Mouse (Mus musculus) midbrain, embryonic 13.5 days (tissue): ENCODE results near the gene Psen2. TPM values are rescaled to one million over a fixed set of nuclear protein-coding genes. Genes with fewer than 3 reads are reported as not detected.

Experiments used
- ATAC-seq: fragments of 200-750 bp; cut with Nextera tagmentation; 2 replicates; pipeline ENCODE4 v1.8.0; 2017; ENCODE audit warnings: mild to moderate bottlenecking, moderate TSS enrichment, moderate library complexity
- H3K27ac ChIP-seq: fragments of 300-500 bp; sonication (generic); 2 replicates; pipeline ENCODE4 v1.5.1; 2015; ENCODE audit warnings: inconsistent platforms, mild to moderate bottlenecking, moderate library complexity
- H3K27me3 ChIP-seq: fragments of 300-500 bp; sonication (generic); 2 replicates; pipeline ENCODE4 v1.6.1; 2015; ENCODE audit warnings: mild to moderate bottlenecking, inconsistent platforms
- H3K36me3 ChIP-seq: fragments of 300-500 bp; sonication (generic); 2 replicates; pipeline ENCODE4 v1.6.1; 2015; ENCODE audit warnings: mild to moderate bottlenecking, inconsistent platforms
- H3K4me1 ChIP-seq: fragments of 300-500 bp; sonication (generic); replicated peaks from 2 replicates; pipeline ENCODE4 v1.6.1; 2015; ENCODE audit warnings: inconsistent platforms
- H3K4me2 ChIP-seq: fragments of 300-500 bp; sonication (generic); replicated peaks from 2 replicates; pipeline ENCODE4 v1.6.1; 2015; ENCODE audit warnings: moderate library complexity, mild to moderate bottlenecking, inconsistent platforms
- H3K4me3 ChIP-seq: fragments of 300-500 bp; sonication (generic); replicated peaks from 2 replicates; pipeline ENCODE4 v1.5.1; 2015; ENCODE audit warnings: mild to moderate bottlenecking, inconsistent platforms
- H3K9ac ChIP-seq: fragments of 300-500 bp; sonication (generic); replicated peaks from 2 replicates; pipeline ENCODE4 v1.6.1; 2015; ENCODE audit warnings: mild to moderate bottlenecking, inconsistent platforms
- H3K9me3 ChIP-seq: fragments of 300-500 bp; sonication (generic); 2 replicates; pipeline ENCODE4 v1.6.1; 2016; ENCODE audit warnings: mild to moderate bottlenecking, inconsistent platforms
- WGBS: fragments of 180-500 bp; shearing (Covaris S2); methylation state at CpG from one replicate; pipeline ENCODE4 v1.1.7; 2015; 5-methylcytosine and 5-hydroxymethylcytosine counted together
- polyA plus RNA-seq: library from polyadenylated mRNA; unstranded; fragments of >200 nt; fragmentation: Nextera tagmentation; extraction: Ambion mirVana; gene quantifications from 2 replicates; pipeline ENCODE4 v1.2.1, GENCODE M21; 2015

Gene Psen2
- polyA plus RNA-seq, 1 experiment from 2014 or later = 10.7 TPM

- Histone ChIP-seq H3K4me2 (no peak overlapping the region), H3K27me3 (no peaks in the 10 kb centered on the region; the same call in 1 of the 2 replicates), H3K9me3 (0 out of 2 replicates have a peak, but pooled peaks cover under 1% of the 10 kb centered on the region), H3K36me3 (no peaks in the 10 kb centered on the region), H3K4me1 (no peaks in the 10 kb centered on the region), H3K4me3 (no peak overlapping the region), H3K27ac (no peak overlapping the region), H3K9ac (no peak overlapping the region)
- no peak for ATAC-seq
- WGBS = 76% methylated on average over 4 of the region's 4 CpGs
These were observed 53.2 kb downstream of the Psen2 start for GRCm38 (mm10) chr1:180210031-180210432.

GRCm38 (mm10) chr1:180208370-180208769 lies 54.9 kb downstream of the Psen2 start:
- Histone ChIP-seq H3K36me3 (no peaks in the 10 kb centered on the region), H3K27ac (no peak overlapping the region), H3K9me3 (0 out of 2 replicates have a peak, but pooled peaks cover 9% of the 10 kb centered on the region), H3K4me1 (no peaks in the 10 kb centered on the region), H3K9ac (no peak overlapping the region), H3K4me3 (no peak overlapping the region), H3K27me3 (no peaks in the 10 kb centered on the region), H3K4me2 (no peak overlapping the region)
- no peak for ATAC-seq
- WGBS = 85% methylated on average over 3 of the region's 3 CpGs

- 67% methylated on average over 5 of the region's 5 CpGs for WGBS
- no peaks in the 10 kb centered on the region for H3K36me3 ChIP-seq
- H3K4me3 ChIP-seq = no peak overlapping the region
- H3K27ac ChIP-seq = no peak overlapping the region
- H3K9me3 ChIP-seq = 0 out of 2 replicates have a peak, but pooled peaks cover 9% of the 10 kb centered on the region
- no peak overlapping the region for H3K4me2 ChIP-seq
- H3K4me1 ChIP-seq = peaks cover 5% of the 10 kb centered on the region
- no peaks in the 10 kb centered on the region; the same call in 1 of the 2 replicates for H3K27me3 ChIP-seq
- no peak overlapping the region for H3K9ac ChIP-seq
- no peak for ATAC-seq
These were observed 62.5 kb downstream of the Psen2 start for GRCm38 (mm10) chr1:180200722-180201121.

GRCm38 (mm10) chr1:180199715-180200050 lies 63.6 kb downstream of the Psen2 start:
- 76% methylated on average over 4 of the region's 4 CpGs for WGBS

GRCm38 (mm10) chr1:180198959-180199714 lies 64.1 kb downstream of the Psen2 start, which contains the start of gene Coq8a:
TSS of gene Coq8a (minus strand) at chr1:180199602.
- H3K9ac ChIP-seq = no peak within 1 kb of the TSS
- no peak for ATAC-seq
- H3K4me2 ChIP-seq = no peak within 1 kb of the TSS
- peaks cover 12% of the 10 kb centered on the region for H3K4me1 ChIP-seq
- H3K27me3 ChIP-seq = peaks cover 9% of the 10 kb centered on the region; the same call in 1 of the 2 replicates
- WGBS = 76% methylated on average over 4 of the region's 4 CpGs
- no peak within 1 kb of the TSS for H3K27ac ChIP-seq
- 0 out of 2 replicates have a peak, but pooled peaks cover 1% of the 10 kb centered on the region for H3K9me3 ChIP-seq
- no peak within 1 kb of the TSS for H3K4me3 ChIP-seq
- H3K36me3 ChIP-seq = no peaks in the 10 kb centered on the region

More at GRCm38 (mm10) chr1:180199715-180200050, 63.6 kb downstream of the Psen2 start:
- no peaks in the 10 kb centered on the region for H3K36me3 ChIP-seq
- H3K4me1 ChIP-seq = peaks cover 12% of the 10 kb centered on the region
- no peak for ATAC-seq
- H3K4me2 ChIP-seq = no peak overlapping the region
- H3K27me3 ChIP-seq = peaks cover 4% of the 10 kb centered on the region; the same call in 1 of the 2 replicates
- H3K9me3 ChIP-seq = 0 out of 2 replicates have a peak, but pooled peaks cover 7% of the 10 kb centered on the region
- H3K27ac ChIP-seq = no peak overlapping the region
- H3K4me3 ChIP-seq = no peak overlapping the region
- no peak overlapping the region for H3K9ac ChIP-seq

- ATAC-seq = no peak
- Histone ChIP-seq H3K9ac (no peak overlapping the region), H3K36me3 (no peaks in the 10 kb centered on the region), H3K4me3 (no peak overlapping the region), H3K4me1 (peaks cover 12% of the 10 kb centered on the region), H3K9me3 (no peaks in the 10 kb centered on the region), H3K27ac (no peak overlapping the region), H3K4me2 (no peak overlapping the region), H3K27me3 (peaks cover 13% of the 10 kb centered on the region; the same call in 1 of the 2 replicates)
- WGBS = 92% methylated on average over 3 of the region's 3 CpGs
These were observed 65.3 kb downstream of the Psen2 start for GRCm38 (mm10) chr1:180197956-180198355.

- no peak overlapping the region for H3K27ac ChIP-seq
- H3K4me2 ChIP-seq = peak overlapping the region; percentile 93
- no peaks in the 10 kb centered on the region for H3K9me3 ChIP-seq
- H3K36me3 ChIP-seq = no peaks in the 10 kb centered on the region
- H3K9ac ChIP-seq = peak overlapping the region; percentile 55; the same call in 1 of the 2 replicates
- peaks cover 16% of the 10 kb centered on the region for H3K27me3 ChIP-seq
- H3K4me3 ChIP-seq = 0 out of 2 replicates have a peak overlapping the region, but pooled peaks have one; percentile 67
- peaks cover 12% of the 10 kb centered on the region for H3K4me1 ChIP-seq
- ATAC-seq = no peak
- WGBS = 92% methylated on average over 9 of the region's 9 CpGs
These were observed 66.7 kb downstream of the Psen2 start for GRCm38 (mm10) chr1:180196508-180196907.

- peaks cover 16% of the 10 kb centered on the region for H3K27me3 ChIP-seq
- H3K36me3 ChIP-seq = no peaks in the 10 kb centered on the region
- no peaks in the 10 kb centered on the region for H3K9me3 ChIP-seq
- H3K4me1 ChIP-seq = peaks cover 12% of the 10 kb centered on the region
- peak overlapping the region; percentile 67 for H3K4me3 ChIP-seq
- peak overlapping the region; percentile 93 for H3K4me2 ChIP-seq
- peak overlapping the region; percentile 59 for H3K9ac ChIP-seq
- no peak overlapping the region for H3K27ac ChIP-seq
- WGBS = 1% methylated on average over 57 of the region's 57 CpGs
- ATAC-seq = peak; percentile 100
These were observed 67.4 kb downstream of the Psen2 start for GRCm38 (mm10) chr1:180195703-180196381.

- peaks cover 16% of the 10 kb centered on the region for H3K27me3 ChIP-seq
- H3K9ac ChIP-seq = peak overlapping the region; percentile 59
- peaks cover 12% of the 10 kb centered on the region for H3K4me1 ChIP-seq
- peak overlapping the region; percentile 93 for H3K4me2 ChIP-seq
- H3K9me3 ChIP-seq = no peaks in the 10 kb centered on the region
- no peak for ATAC-seq
- WGBS = 32% methylated on average over 9 of the region's 9 CpGs
- H3K27ac ChIP-seq = no peak overlapping the region
- no peaks in the 10 kb centered on the region for H3K36me3 ChIP-seq
- peak overlapping the region; percentile 67 for H3K4me3 ChIP-seq
These were observed 68.3 kb downstream of the Psen2 start for GRCm38 (mm10) chr1:180194781-180195471.

- no peak overlapping the region for H3K27ac ChIP-seq
- H3K27me3 ChIP-seq = peaks cover 16% of the 10 kb centered on the region
- H3K4me2 ChIP-seq = no peak overlapping the region
- no peak for ATAC-seq
- no peak overlapping the region for H3K9ac ChIP-seq
- no peaks in the 10 kb centered on the region for H3K36me3 ChIP-seq
- 89% methylated on average over 9 of the region's 9 CpGs for WGBS
- no peak overlapping the region for H3K4me3 ChIP-seq
- no peaks in the 10 kb centered on the region for H3K9me3 ChIP-seq
- H3K4me1 ChIP-seq = peaks cover 12% of the 10 kb centered on the region
These were observed 69.2 kb downstream of the Psen2 start for GRCm38 (mm10) chr1:180194048-180194447.

- Histone ChIP-seq H3K4me1 (peaks cover 12% of the 10 kb centered on the region), H3K27me3 (peaks cover 16% of the 10 kb centered on the region)
- WGBS = 88% methylated on average over 8 of the region's 8 CpGs
These were observed 69.8 kb downstream of the Psen2 start for GRCm38 (mm10) chr1:180193391-180193935.

More at GRCm38 (mm10) chr1:180193391-180193935, 69.8 kb downstream of the Psen2 start:
- no peak for ATAC-seq
- no peaks in the 10 kb centered on the region for H3K36me3 ChIP-seq
- H3K27ac ChIP-seq = no peak overlapping the region
- no peak overlapping the region for H3K4me2 ChIP-seq
- no peak overlapping the region for H3K4me3 ChIP-seq
- H3K9ac ChIP-seq = no peak overlapping the region
- no peaks in the 10 kb centered on the region for H3K9me3 ChIP-seq
